Mouse (Mus musculus): ENCODE measurements around the gene Ythdf2.
"Not testable (repeated sequence)": the region's sequence is repeated elsewhere in the genome, so short reads cannot be mapped to it uniquely, and the experiment has no call there.

Ythdf2 gene

GRCm38 (mm10) chr4:132211953-132212734, at the start of gene Ythdf2:
Gene Ythdf2, minus strand, starts transcription at chr4:132212303.
- peak; percentile 99 for DNase-seq

GRCm38 (mm10) chr4:132260404-132261379, 48.6 kb upstream of the Ythdf2 start:
- peak; percentile 62 to 68 for DNase-seq

GRCm38 (mm10) chr4:132259248-132259647, 47.1 kb upstream of the Ythdf2 start:
- no peak for DNase-seq

- DNase-seq: no peak
Measured at GRCm38 (mm10) chr4:132256384-132256783, 44.3 kb upstream of the Ythdf2 start.

GRCm38 (mm10) chr4:132254986-132255385, 42.9 kb upstream of the Ythdf2 start:
- peak; percentile 39 to 43 for DNase-seq

GRCm38 (mm10) chr4:132253622-132254021, 41.5 kb upstream of the Ythdf2 start:
- DNase-seq: no peak

GRCm38 (mm10) chr4:132253128-132253527, 41.0 kb upstream of the Ythdf2 start:
- DNase-seq: no peak

- DNase-seq: peak; percentile 62 to 68
Measured at GRCm38 (mm10) chr4:132251596-132251995, 39.5 kb upstream of the Ythdf2 start.

- peak; percentile 35 to 36 for DNase-seq
Measured at GRCm38 (mm10) chr4:132247451-132247997, 35.4 kb upstream of the Ythdf2 start.

DNA sequence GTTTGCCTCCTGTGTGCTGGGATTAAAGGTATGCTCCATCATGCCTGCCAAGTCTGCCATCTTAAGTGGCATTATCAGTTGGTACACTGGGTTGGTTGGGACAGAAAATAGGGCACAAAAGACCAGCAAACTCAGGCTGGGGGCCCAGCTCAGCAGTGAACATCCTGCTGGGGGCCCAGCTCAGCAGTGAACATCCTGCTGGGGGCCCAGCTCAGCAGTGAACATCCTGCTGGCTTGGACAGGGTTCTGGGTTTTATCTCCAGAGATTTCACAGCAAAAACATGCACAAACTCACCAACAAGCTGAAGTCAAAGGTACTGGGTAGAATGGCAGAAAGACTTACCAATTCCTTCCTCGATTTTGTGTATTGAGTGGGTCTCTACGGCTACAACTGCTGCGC, 33.5 kb upstream of the Ythdf2 start:
- no peak for DNase-seq

GRCm38 (mm10) chr4:132241208-132241607, 29.1 kb upstream of the Ythdf2 start:
- no peak for DNase-seq

DNA sequence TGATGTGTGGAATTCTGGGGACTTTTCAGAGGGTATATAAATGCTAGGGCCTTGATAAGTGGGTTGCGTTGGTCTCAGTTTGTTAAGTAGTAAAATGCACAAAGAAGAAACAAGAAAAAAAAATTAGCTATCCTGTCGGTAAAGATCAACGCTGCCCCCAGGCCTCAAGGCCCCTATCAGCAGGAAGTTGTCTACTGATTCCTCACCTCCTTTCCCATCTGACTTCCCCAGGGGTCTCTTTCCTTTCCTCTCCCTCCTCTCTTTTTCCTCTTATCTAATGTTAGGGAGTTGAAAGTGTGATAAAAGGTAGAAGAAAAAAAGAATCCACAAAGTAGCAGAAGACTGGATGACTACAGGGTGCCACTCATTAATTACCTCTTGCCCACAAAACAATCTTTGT, 28.3 kb upstream of the Ythdf2 start:
- no peak for DNase-seq

DNA sequence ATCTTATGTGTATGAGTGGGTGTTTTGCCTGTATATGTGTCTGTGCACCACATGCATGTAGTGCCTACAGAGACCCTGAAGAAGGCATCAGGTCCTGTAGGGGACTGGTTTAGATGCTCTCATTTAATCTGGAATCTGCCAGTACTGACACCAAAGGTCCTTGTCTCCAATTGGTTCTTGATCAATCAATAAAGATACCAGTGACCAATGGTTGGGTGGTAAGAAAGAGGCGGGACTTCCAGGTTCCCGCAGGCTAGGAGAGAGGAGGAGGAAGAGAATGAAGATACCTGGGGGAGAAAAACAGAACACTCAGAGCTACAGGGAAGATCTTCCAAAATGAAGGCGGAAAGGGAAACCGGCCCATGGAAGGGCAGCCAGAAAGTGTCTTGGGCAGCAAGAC, 26.3 kb upstream of the Ythdf2 start:
- no peak for DNase-seq

DNA sequence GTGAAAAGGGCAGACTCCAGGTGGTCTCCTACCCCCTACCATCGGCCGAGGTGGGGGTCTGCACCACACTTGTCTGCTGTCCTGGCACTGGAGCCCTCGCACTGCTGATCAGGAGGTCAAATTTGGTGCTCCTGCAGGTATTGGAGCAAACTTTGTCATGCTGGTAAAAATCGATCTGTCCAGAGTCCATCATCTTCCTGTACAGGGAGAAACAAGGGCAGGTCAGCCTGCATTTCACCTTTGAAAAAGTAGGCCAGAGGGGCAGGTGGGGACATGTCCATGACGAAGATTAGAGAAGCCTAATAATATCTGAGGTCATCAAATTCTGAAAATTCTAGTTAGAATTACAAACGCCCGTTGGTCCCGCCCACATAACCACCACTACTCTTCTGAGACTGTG, 22.6 kb upstream of the Ythdf2 start:
- no peak for DNase-seq

DNA sequence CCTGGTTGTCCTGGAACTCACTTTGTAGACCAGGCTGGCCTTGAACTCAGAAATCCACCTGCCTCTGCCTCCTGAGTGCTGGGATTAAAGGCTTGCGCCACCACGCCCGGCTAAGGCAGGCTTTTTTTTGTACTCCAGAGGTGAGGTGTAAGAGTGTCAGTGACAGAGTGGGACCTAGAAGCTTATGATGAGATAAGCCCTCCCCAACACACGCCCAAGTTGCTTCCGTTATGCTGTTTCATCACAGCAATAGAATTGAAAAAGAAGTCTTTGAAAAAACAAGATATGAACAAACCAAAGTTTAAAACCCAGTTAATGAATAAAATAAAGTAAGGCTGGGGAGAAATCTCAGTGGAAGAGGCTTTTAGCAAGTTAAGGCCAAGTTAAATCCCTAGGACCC, 18.3 kb upstream of the Ythdf2 start:
- no peak for DNase-seq

- DNase-seq: not testable (repeated sequence)
Measured at GRCm38 (mm10) chr4:132222001-132222400, 9.9 kb upstream of the Ythdf2 start.

DNA sequence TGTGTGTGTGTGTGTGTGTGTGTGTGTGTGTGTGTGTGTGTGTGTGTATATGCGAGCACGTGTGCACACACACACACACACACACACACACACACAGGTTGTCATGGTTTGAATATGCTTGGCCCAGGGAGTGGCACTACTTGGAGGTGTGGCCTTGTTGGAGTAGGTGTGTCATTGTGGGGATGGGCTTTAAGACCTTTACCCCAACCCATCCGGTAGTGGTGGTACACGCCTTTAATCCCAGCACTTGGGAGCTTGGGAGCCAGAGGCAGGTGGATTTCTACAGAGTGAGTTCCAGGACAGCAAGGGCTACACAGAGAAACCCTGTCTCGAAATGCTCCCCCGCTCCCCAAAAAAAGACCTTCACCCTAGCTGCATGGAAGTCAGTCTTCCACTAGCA, 6.3 kb upstream of the Ythdf2 start:
- DNase-seq: not testable (repeated sequence)

DNA sequence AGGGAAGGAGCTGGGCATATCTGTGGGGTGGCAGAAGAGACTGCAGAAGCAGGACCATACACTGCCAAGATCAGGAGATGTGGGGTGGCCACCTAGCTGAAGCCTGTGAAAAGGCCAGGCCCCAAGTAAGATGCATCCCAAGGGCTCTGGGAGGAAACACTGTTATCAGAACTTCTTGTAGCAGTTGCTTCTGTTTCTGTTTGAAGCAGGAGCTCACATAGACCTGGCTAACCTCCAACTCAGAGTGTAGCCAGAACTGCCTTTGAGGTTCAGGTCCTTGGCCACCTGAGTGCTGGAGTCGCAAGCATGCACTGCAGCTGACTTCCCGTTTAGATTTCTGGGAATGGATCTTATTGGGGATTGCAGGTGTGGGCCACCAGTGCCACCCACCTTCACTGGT, 5.7 kb upstream of the Ythdf2 start:
- no peak for DNase-seq

GRCm38 (mm10) chr4:132216602-132217001, 4.5 kb upstream of the Ythdf2 start:
- DNase-seq: no peak

DNA sequence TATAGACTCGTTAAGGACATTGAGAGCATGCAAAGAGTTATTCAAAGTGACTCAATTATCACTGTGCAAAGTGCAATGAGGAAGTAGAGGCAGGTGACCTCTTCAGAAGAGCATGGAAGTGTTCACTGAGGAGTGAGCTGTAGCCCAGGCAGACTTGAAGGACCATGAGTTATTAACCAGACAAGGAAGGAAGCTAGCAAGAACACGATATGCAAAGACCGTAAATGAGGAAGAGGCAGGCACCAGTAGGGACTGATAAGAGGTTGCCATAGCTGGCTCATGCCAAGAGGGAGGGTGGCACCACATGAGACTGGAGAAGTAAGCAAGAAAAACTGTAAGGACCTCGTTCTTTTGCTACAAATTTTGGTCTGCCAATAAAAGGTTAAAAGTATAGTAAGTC, 2.7 kb upstream of the Ythdf2 start:
- peak; percentile 49 to 55 for DNase-seq

DNA sequence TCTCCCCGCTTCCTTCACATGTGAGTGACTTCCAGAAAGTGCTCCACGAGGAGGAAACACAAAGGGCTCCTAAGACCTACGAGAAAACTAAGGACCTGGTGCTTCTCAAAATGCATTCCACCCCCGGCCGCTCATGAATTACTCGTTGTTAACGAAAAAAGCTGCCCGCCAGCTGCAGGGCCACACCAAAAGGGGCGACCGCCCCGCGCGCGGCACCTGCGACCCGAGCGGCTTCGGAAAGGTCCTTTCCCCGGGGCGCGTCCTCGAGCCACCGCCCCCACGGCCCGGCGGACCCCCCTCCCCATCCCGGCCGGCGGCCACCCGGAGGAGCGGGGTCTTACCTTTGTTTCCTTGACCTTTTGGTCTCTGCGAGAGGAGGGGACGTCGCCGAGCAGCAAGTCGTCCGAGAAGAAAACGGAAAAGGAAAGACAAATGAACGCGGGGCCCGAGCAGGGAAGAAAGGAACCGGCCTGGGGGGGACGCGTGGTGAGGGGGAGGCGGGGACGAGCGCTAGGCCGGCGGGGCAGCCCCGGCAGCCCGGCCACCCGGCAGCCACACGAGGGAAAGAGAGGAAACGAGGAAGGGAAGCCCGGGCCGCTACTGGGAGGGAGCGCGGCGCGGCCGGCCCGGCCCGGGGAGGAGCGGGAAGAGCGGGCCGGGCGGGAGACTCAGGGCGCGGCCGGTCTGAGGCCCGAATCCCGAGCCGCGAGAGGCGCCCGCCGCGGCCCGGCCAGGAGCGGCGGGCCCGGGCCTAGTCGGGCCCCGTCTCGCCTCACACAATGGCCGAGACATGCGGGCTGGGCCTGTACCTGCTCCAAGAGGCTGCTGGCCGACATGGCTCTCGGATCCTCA, 786 bp downstream of the Ythdf2 start:
- peak; percentile 41 to 48 for DNase-seq

GRCm38 (mm10) chr4:132210325-132210724, 1.8 kb downstream of the Ythdf2 start:
- no peak for DNase-seq
